ENCODE assay signal across 9 mouse cellular contexts in the genomic region with DNA sequence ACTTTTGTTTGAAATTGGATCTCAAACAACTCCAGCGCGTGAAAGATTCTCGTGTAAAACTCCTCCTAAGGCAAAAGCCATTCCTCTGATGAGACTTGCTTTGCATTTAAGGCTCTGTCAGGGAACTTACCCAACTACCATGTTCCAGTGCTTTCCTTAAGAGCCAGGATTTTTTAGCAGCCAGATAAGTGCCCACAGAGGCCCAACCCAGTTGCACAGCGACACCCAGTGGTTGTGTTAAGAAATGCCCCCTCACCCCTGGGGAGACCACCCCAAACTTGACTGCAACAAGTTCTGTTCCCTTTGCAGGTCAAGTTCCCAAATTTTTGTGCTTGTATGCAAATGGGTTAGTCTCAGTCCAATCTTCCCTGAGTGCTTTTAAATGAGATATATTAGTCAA.
DNase-seq lines count a peak whose midpoint lies in the region; ATAC-seq lines count a peak whose summit lies in the region.
"Had no signal": no experiment of that assay in that cellular context is flagged by ENCODE, and none has a peak within 500 bp of the region (broad histone marks: within the 10 kb centered on the region; RNA-seq: fewer than 3 reads in every experiment).

No protein-coding gene starts in this region.

- DNase-seq in heart, adult 11 months: peak; percentile 79
- DNase-seq in heart, postnatal 25 days (ENCODE audit: low spot score): no peak
- DNase-seq in ovary, postnatal 36 days (ENCODE audit: low spot score): peak; percentile 5
- no peak for DNase-seq in ovary, adult 18-20 months (ENCODE audit: low spot score)
- DNase-seq in kidney, postnatal 4 days: peak; percentile 23 to 34
- peak; percentile 21 for DNase-seq in thymus, postnatal 25 days
- DNase-seq in natural killer cell, adult 2 months (ENCODE audit: low spot score in 2 of 2): no peak
- DNase-seq: liver, embryonic 13.5 days had no signal

- intact Hi-C loops in heart, postnatal 25 days (cut with DNase I): no loop called here

- no peak for ATAC-seq in erythroblast, adult 5-6 weeks (replicated peaks; ENCODE audit: low FRiP score, poor library complexity, severe bottlenecking)

Comparison
In these comparisons a context has a peak if more than half of its experiments do, and no peak if none do; other contexts are left out.
1. DNase-seq: peak in heart, adult 11 months (single experiment), ovary, postnatal 36 days (single experiment), kidney, postnatal 4 days (2 of 2) and thymus, postnatal 25 days (single experiment); none in heart, postnatal 25 days (single experiment), ovary, adult 18-20 months (single experiment) and natural killer cell, adult 2 months (0 of 2).